ENCODE assay signal across 10 mouse cellular contexts in the genomic region with DNA sequence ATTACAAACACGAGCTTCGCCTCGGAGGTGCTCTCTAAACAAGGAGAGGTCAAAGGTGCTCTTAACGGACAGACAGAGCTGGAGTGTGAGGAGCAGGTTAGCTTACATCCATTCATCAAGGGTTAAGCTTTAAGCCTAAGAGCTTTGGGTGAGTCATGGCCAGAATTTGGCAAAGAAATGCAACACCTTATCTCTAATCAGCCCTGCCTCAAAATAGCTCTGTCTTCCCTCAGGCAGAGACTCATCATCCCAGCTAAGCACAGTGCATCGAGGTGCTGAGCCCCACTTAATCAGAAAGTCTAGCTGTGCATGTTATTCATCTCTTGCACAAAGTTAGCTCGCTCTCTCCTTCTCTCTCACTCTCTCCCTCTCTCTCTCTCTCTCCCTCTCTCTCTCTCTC. TPM values are rescaled to one million over a fixed set of nuclear protein-coding genes. Genes with fewer than 3 reads are reported as not detected.
DNase-seq lines count a peak whose midpoint lies in the region; ATAC-seq lines count a peak whose summit lies in the region.
"Had no signal": no experiment of that assay in that cellular context is flagged by ENCODE, and none has a peak within 500 bp of the region (broad histone marks: within the 10 kb centered on the region; RNA-seq: fewer than 3 reads in every experiment).

No protein-coding gene starts in this region.

- H3K27me3 ChIP-seq in heart, embryonic 13.5 days (replicated peaks), result no peaks in the 10 kb centered on the region
- no peaks in the 10 kb centered on the region for H3K27me3 ChIP-seq in forebrain, embryonic 14.5 days (replicated peaks; ENCODE audit: control insufficient read depth, insufficient read depth, low read length)
- H3K27me3 ChIP-seq: CH12.LX; hindbrain, embryonic 13.5 days had no signal

- H3K36me3 ChIP-seq in heart, embryonic 13.5 days, result no peaks in the 10 kb centered on the region
- no peaks in the 10 kb centered on the region for H3K36me3 ChIP-seq in forebrain, embryonic 14.5 days (ENCODE audit: control insufficient read depth, insufficient read depth, low read length)
- H3K36me3 ChIP-seq: hindbrain, embryonic 13.5 days had no signal

- peak overlapping the region; percentile 25 for H3K4me2 ChIP-seq in heart, embryonic 13.5 days
- no peak overlapping the region for H3K4me2 ChIP-seq in forebrain, embryonic 14.5 days (ENCODE audit: low read length)
- H3K4me2 ChIP-seq: hindbrain, embryonic 13.5 days had no signal

- H3K9me3 ChIP-seq in heart, embryonic 13.5 days, result no peaks in the 10 kb centered on the region
- no peaks in the 10 kb centered on the region for H3K9me3 ChIP-seq in forebrain, embryonic 14.5 days (replicated peaks; ENCODE audit: control insufficient read depth, low read length)
- H3K9me3 ChIP-seq: hindbrain, embryonic 13.5 days had no signal

- intact Hi-C loops in heart, postnatal 25 days (cut with DNase I), result loop anchor here (2.0 kb wide), 1 partner anchor 34 kb away; no protein-coding TSS in a partner anchor

- ATAC-seq in heart, embryonic 13.5 days (ENCODE audit: extremely low read depth, insufficient number of reproducible peaks, low FRiP score, low TSS enrichment), result peak; percentile 66; the same call in 1 of the 2 replicates
- ATAC-seq in forebrain, embryonic 14.5 days, result no peak

- peak overlapping the region; percentile 84 for H3K27ac ChIP-seq in heart, embryonic 13.5 days (replicated peaks)
- no peak overlapping the region for H3K27ac ChIP-seq in forebrain, embryonic 14.5 days (ENCODE audit: low read depth, low read length)
- H3K27ac ChIP-seq: hindbrain, embryonic 13.5 days had no signal

- H3K4me3 ChIP-seq in heart, embryonic 13.5 days, result no peak overlapping the region
- H3K4me3 ChIP-seq in forebrain, embryonic 14.5 days (ENCODE audit: low read depth, low read length), result no peak overlapping the region
- H3K4me3 ChIP-seq: hindbrain, embryonic 13.5 days had no signal

- H3K4me1 ChIP-seq in heart, embryonic 13.5 days, result peaks cover 28% of the 10 kb centered on the region
- H3K4me1 ChIP-seq in forebrain, embryonic 14.5 days (ENCODE audit: control insufficient read depth, insufficient read depth, low read length), result no peaks in the 10 kb centered on the region
- H3K4me1 ChIP-seq: hindbrain, embryonic 13.5 days had no signal

- WGBS in heart, embryonic 13.5 days, result 3% methylated on average over 6 of the region's 6 CpGs
- 28% methylated on average over 6 of the region's 6 CpGs for WGBS in forebrain, embryonic 14.5 days

- 0 out of 2 replicates have a peak overlapping the region, but pooled peaks have one; percentile 19 for H3K9ac ChIP-seq in heart, embryonic 13.5 days
- H3K9ac ChIP-seq in forebrain, embryonic 14.5 days (ENCODE audit: low read length), result no peak overlapping the region
- H3K9ac ChIP-seq: hindbrain, embryonic 13.5 days had no signal

- peak; percentile 95 for DNase-seq in heart, adult 11 months
- no peak for DNase-seq in heart, postnatal 25 days (ENCODE audit: low spot score)
- DNase-seq in urinary bladder, postnatal 36 days (ENCODE audit: low spot score in 2 of 2), result peak; percentile 20 to 31
- no peak for DNase-seq in urinary bladder, postnatal 25 days (ENCODE audit: low spot score)
- DNase-seq in yolk sac, embryonic 10.5 days (ENCODE audit: low spot score), result peak; percentile 78
- no peak for DNase-seq in forebrain, embryonic 14.5 days (ENCODE audit: low spot score)
- DNase-seq in spleen, adult 18-20 months, result no peak

RNA-seq across cellular contexts. Expression of a gene that starts 53.3 kb away (rescaled TPM):
- 10 to 100 TPM; 19.0 to 23.4 TPM for total RNA-seq in heart, postnatal 25 days (2021)
- polyA plus RNA-seq in heart, embryonic 13.5 days (2015; fragmentation: Nextera tagmentation; extraction: Ambion mirVana), result 61.2 and 67.7 TPM in 2 replicates
- polyA plus RNA-seq in forebrain, embryonic 14.5 days (2014; fragmentation: Nextera tagmentation; extraction: Ambion mirVana), result 76.6 and 84.4 TPM in 2 replicates

Comparison
In these comparisons a context has a peak if more than half of its experiments do, and no peak if none do; other contexts are left out.
1. DNase-seq: peak in heart, adult 11 months (single experiment), urinary bladder, postnatal 36 days (2 of 2) and yolk sac, embryonic 10.5 days (single experiment); none in heart, postnatal 25 days (single experiment), urinary bladder, postnatal 25 days (single experiment), forebrain, embryonic 14.5 days (single experiment) and spleen, adult 18-20 months (0 of 2).